Mouse (Mus musculus) ES-Bruce4 (cell line): ENCODE measurements at regions not wholly inside any gene's neighbourhood (a gene's known extent, or its start where the extent isn't known, plus 50 kb on each side); places are given as distances from the start of the nearest gene placed in this dataset.

Source experiments
- CTCF ChIP-seq: IDR thresholded peaks from one replicate; pipeline ENCODE4 v1.8.1; 2011; ENCODE audit warnings: low read depth, low read length
- EP300 ChIP-seq: IDR thresholded peaks from 2 replicates; pipeline ENCODE4 v1.6.1; 2011; ENCODE audit warnings: low read depth, low read length; ENCODE audit not compliant: insufficient read depth

DNA sequence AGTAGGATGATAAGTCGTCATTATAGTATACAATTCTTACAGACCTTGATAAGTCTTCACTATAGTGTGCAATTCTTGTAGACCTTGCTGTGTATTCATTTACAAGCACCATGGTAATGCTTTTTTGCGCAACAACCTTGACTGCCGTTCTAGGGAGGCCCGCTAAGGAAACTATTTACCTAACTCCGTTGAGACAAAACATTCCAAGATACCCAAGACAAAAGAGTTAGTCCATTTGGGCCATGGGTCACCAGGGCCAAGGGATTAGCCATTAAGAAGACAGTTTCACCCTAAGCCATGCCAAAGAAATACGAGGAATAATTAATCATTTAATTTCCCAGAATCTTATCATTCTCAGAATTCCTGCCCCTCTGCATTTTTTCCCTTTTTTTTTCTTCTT is 227.6 kb upstream of the Ube2e3 start:
- TF ChIP-seq EP300, result no peak
- no peak for TF ChIP-seq CTCF
